Mouse (Mus musculus) G1E (cell line): ENCODE results near the gene Tmem171.

Source experiments
- CTCF ChIP-seq: IDR thresholded peaks from 2 replicates; pipeline ENCODE4 v1.5.1; 2012; ENCODE audit warnings: low read depth, low read length, inconsistent platforms, mixed read lengths
- GATA1 ChIP-seq: IDR thresholded peaks from 2 replicates; pipeline ENCODE4 v1.6.1; 2012; ENCODE audit warnings: borderline replicate concordance, low read length, inconsistent platforms, mixed read lengths
- GATA2 ChIP-seq: IDR thresholded peaks from 2 replicates; pipeline ENCODE4 v1.6.1; 2012; ENCODE audit warnings: low read depth, low read length, inconsistent platforms, borderline replicate concordance
- POLR2AphosphoS5 ChIP-seq: IDR thresholded peaks from 2 replicates; pipeline ENCODE4 v1.6.1; 2012; ENCODE audit warnings: low read depth, low read length, inconsistent platforms; ENCODE audit not compliant: insufficient replicate concordance
- TAL1 ChIP-seq: conservative IDR thresholded peaks from 2 replicates; pipeline ENCODE4 v1.6.1; 2012; ENCODE audit warnings: low read depth, low read length, inconsistent platforms, mixed read lengths

DNA sequence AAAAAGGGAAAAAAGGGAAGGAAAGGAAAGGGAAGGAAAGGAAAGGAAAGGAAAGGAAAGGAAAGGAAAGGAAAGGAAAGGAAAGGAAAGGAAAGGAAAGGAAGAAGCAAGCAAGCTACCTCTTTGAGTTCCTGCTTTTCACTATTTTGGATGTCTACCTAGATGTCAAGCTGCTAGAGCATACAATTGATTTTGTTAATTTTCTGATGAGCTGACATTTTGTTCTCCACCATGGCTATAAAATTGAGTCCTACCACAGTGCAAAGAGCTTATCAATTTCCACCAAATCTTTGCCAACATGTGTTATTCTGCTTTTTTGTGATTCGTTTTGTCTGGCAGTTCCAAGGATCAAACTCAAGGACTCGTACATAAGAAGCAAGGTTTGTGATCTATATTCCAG lies 43.6 kb upstream of the Tmem171 start:
- no peak for TF ChIP-seq CTCF
- no peak for TF ChIP-seq TAL1
- TF ChIP-seq GATA1: no peak
- TF ChIP-seq GATA2: no peak
- no peak for TF ChIP-seq POLR2AphosphoS5
